Comparison of ENCODE assay signal across 8 mouse cellular contexts in genomic region chr6:120915649-120915975, GRCm38 (mm10). TPM values are rescaled to one million over a fixed set of nuclear protein-coding genes. Genes with fewer than 3 reads are reported as not detected.
DNase-seq lines count a peak whose midpoint lies in the region; ATAC-seq and TF ChIP-seq lines count a peak whose summit lies in the region.

No protein-coding gene starts in this region.

- H3K4me2 ChIP-seq in lung, embryonic 14.5 days: peak overlapping the region; percentile 99
- H3K4me2 ChIP-seq in hindbrain, embryonic 16.5 days (ENCODE audit: low read length): peak overlapping the region; percentile 96
- H3K4me2 ChIP-seq in neural tube, embryonic 13.5 days: peak overlapping the region; percentile 92

- H3K27me3 ChIP-seq in lung, embryonic 14.5 days (ENCODE audit: insufficient read depth, low read length): peaks cover 5% of the 10 kb centered on the region; the same call in 1 of the 2 replicates
- H3K27me3 ChIP-seq in embryonic facial prominence, embryonic 10.5 days (replicated peaks; ENCODE audit: low read depth, poor library complexity, severe bottlenecking): peaks cover 20% of the 10 kb centered on the region
- no peaks in the 10 kb centered on the region for H3K27me3 ChIP-seq in hindbrain, embryonic 16.5 days (replicated peaks; ENCODE audit: control insufficient read depth, insufficient read depth, low read length)
- peaks cover 7% of the 10 kb centered on the region for H3K27me3 ChIP-seq in neural tube, embryonic 13.5 days

- TF ChIP-seq CTCF in lung, embryonic 14.5 days (IDR thresholded peaks at IDR 0.05; ENCODE audit: low read depth): no peak

- H3K9ac ChIP-seq in lung, embryonic 14.5 days: no peak overlapping the region; the same call in 1 of the 2 replicates
- no peak overlapping the region; the same call in 1 of the 2 replicates for H3K9ac ChIP-seq in hindbrain, embryonic 16.5 days (ENCODE audit: low read depth, low read length)
- peak overlapping the region; percentile 77; the same call in 1 of the 2 replicates for H3K9ac ChIP-seq in neural tube, embryonic 13.5 days

- WGBS in lung, embryonic 14.5 days: 32% methylated on average over 2 of the region's 2 CpGs
- WGBS in embryonic facial prominence, embryonic 10.5 days: 27% methylated on average over 2 of the region's 2 CpGs
- 39% methylated on average over 2 of the region's 2 CpGs for WGBS in hindbrain, embryonic 16.5 days
- WGBS in neural tube, embryonic 13.5 days: 36% methylated on average over 2 of the region's 2 CpGs

- no peaks in the 10 kb centered on the region for H3K36me3 ChIP-seq in lung, embryonic 14.5 days (ENCODE audit: insufficient read depth)
- no peaks in the 10 kb centered on the region for H3K36me3 ChIP-seq in embryonic facial prominence, embryonic 10.5 days (replicated peaks)
- no peaks in the 10 kb centered on the region for H3K36me3 ChIP-seq in hindbrain, embryonic 16.5 days (ENCODE audit: control insufficient read depth, insufficient read depth, low read length)
- H3K36me3 ChIP-seq in neural tube, embryonic 13.5 days: no peaks in the 10 kb centered on the region

- no peaks in the 10 kb centered on the region for H3K9me3 ChIP-seq in lung, embryonic 14.5 days (ENCODE audit: low read depth, low read length)
- no peaks in the 10 kb centered on the region for H3K9me3 ChIP-seq in embryonic facial prominence, embryonic 10.5 days
- no peaks in the 10 kb centered on the region for H3K9me3 ChIP-seq in hindbrain, embryonic 16.5 days (ENCODE audit: control insufficient read depth, low read length)
- no peaks in the 10 kb centered on the region for H3K9me3 ChIP-seq in neural tube, embryonic 13.5 days

- DNase-seq in lung, embryonic 14.5 days: peak; percentile 19
- no peak for DNase-seq in lung, postnatal 36 days
- no peak for DNase-seq in embryonic facial prominence, embryonic 10.5 days (ENCODE audit: low spot score)
- DNase-seq in right cerebral cortex, adult 2 months (ENCODE audit: low spot score in 2 of 2): no peak
- DNase-seq in right cerebral cortex, postnatal 4 days: no peak

- H3K4me3 ChIP-seq in lung, embryonic 14.5 days (ENCODE audit: low read depth, low read length): peak overlapping the region; percentile 60
- peak overlapping the region; percentile 83 for H3K4me3 ChIP-seq in embryonic facial prominence, embryonic 10.5 days
- H3K4me3 ChIP-seq in hindbrain, embryonic 16.5 days (ENCODE audit: low read length): no peak overlapping the region; the same call in 1 of the 2 replicates
- H3K4me3 ChIP-seq in neural tube, embryonic 13.5 days: peak overlapping the region; percentile 67

- ATAC-seq in lung, embryonic 14.5 days (ENCODE audit: insufficient read depth): peak; percentile 26
- ATAC-seq in hindbrain, embryonic 16.5 days: 0 out of 2 replicates have a peak, but pooled peaks have one; percentile 0
- ATAC-seq in neural tube, embryonic 13.5 days (ENCODE audit: low read depth): no peak
- no peak for ATAC-seq in granulocyte monocyte progenitor cell, adult 5-6 weeks (replicated peaks; ENCODE audit: poor library complexity, severe bottlenecking)

- H3K27ac ChIP-seq in lung, embryonic 14.5 days (ENCODE audit: low read depth): no peak overlapping the region
- H3K27ac ChIP-seq in embryonic facial prominence, embryonic 10.5 days (replicated peaks): no peak overlapping the region
- no peak overlapping the region for H3K27ac ChIP-seq in hindbrain, embryonic 16.5 days (ENCODE audit: low read depth, low read length)
- H3K27ac ChIP-seq in neural tube, embryonic 13.5 days (replicated peaks): no peak overlapping the region

- 0 out of 2 replicates have a peak, but pooled peaks cover 7% of the 10 kb centered on the region for H3K4me1 ChIP-seq in lung, embryonic 14.5 days (ENCODE audit: insufficient read depth)
- H3K4me1 ChIP-seq in embryonic facial prominence, embryonic 10.5 days: peaks cover 34% of the 10 kb centered on the region
- peaks cover 8% of the 10 kb centered on the region for H3K4me1 ChIP-seq in hindbrain, embryonic 16.5 days (ENCODE audit: control insufficient read depth, insufficient read depth, low read depth, low read length)
- peaks cover 21% of the 10 kb centered on the region for H3K4me1 ChIP-seq in neural tube, embryonic 13.5 days (replicated peaks)

RNA-seq across cellular contexts. Expression of gene Bid, which starts 1.0 kb away (rescaled TPM):
- polyA plus RNA-seq in lung, embryonic 14.5 days (2014; fragmentation: Nextera tagmentation; extraction: Ambion mirVana): 18.1 and 22.1 TPM in 2 replicates
- polyA plus RNA-seq in embryonic facial prominence, embryonic 10.5 days (2016; fragmentation: Nextera tagmentation; extraction: Ambion mirVana): 16.8 and 19.4 TPM in 2 replicates
- polyA plus RNA-seq in hindbrain, embryonic 16.5 days (2015; fragmentation: Nextera tagmentation; extraction: Ambion mirVana): 43.0 and 45.6 TPM in 2 replicates
- polyA plus RNA-seq in neural tube, embryonic 13.5 days (2015; fragmentation: Nextera tagmentation; extraction: Ambion mirVana): 26.9 and 27.4 TPM in 2 replicates
- 90.9 and 98.7 TPM in 2 replicates for total RNA-seq in granulocyte monocyte progenitor cell, adult 5-6 weeks (2014; fragmentation: Nextera tagmentation)
- 64.6 and 66.4 TPM in 2 replicates for total RNA-seq in granulocyte monocyte progenitor cell, adult 5-6 weeks (2017)

Comparison
In these comparisons a context has a peak if more than half of its experiments do, and no peak if none do; other contexts are left out.
1. ATAC-seq: peak in lung, embryonic 14.5 days (single experiment) and hindbrain, embryonic 16.5 days (single experiment); none in neural tube, embryonic 13.5 days (single experiment) and granulocyte monocyte progenitor cell, adult 5-6 weeks (single experiment).
2. Peak in every context shown above with its lines, with median percentiles within 50 percentile points of each other: H3K4me2 ChIP-seq.